Mouse (Mus musculus) CH12.LX (cell line): ENCODE results near the gene Pigk. TPM values are rescaled to one million over a fixed set of nuclear protein-coding genes. Genes with fewer than 3 reads are reported as not detected.

Experiments used
- DNase-seq: peaks from one replicate; pipeline ENCODE4 v3.0.0-alpha.2; 2013; ENCODE audit errors: extremely low read depth
- H3K27ac ChIP-seq: 2 replicates; pipeline ENCODE4 v1.5.1; 2012; ENCODE audit warnings: low read depth, mild to moderate bottlenecking, control low read depth, moderate library complexity; ENCODE audit not compliant: insufficient read depth
- H3K27me3 ChIP-seq: replicated peaks from 2 replicates; pipeline ENCODE3; 2012; ENCODE audit warnings: inconsistent platforms
- H3K36me3 ChIP-seq, 2 experiments: replicated peaks in 1 of 2; 2 replicates each; pipeline versions ENCODE3 to v1.6.1; 2012; ENCODE audit warnings: inconsistent platforms in 1 of 2, low read length in 1 of 2, mild to moderate bottlenecking in 1 of 2, mixed read lengths in 1 of 2, moderate library complexity in 1 of 2; ENCODE audit not compliant: control insufficient read depth in 1 of 2, insufficient read depth in 1 of 2
- H3K4me1 ChIP-seq, 2 experiments: 2 replicates each; pipeline ENCODE4 v1.6.1; 2012; ENCODE audit warnings: inconsistent platforms in 1 of 2, moderate library complexity in 1 of 2; ENCODE audit not compliant: insufficient read depth in 2 of 2, control insufficient read depth in 1 of 2
- H3K4me2 ChIP-seq: 2 replicates; pipeline ENCODE4 v1.6.1; 2012; ENCODE audit warnings: low read depth, mild to moderate bottlenecking, control low read depth; ENCODE audit not compliant: poor library complexity, insufficient read depth, severe bottlenecking
- H3K4me3 ChIP-seq, 3 experiments: fragments of 150-350 bp in 1 of 3; sonication (generic) in 1 of 3; replicated peaks in 1 of 3; 2 replicates each; pipeline versions ENCODE3 to v1.5.1; 2011 to 2012; ENCODE audit warnings: low read depth in 2 of 3, low read length in 2 of 3, mild to moderate bottlenecking in 2 of 3, moderate library complexity in 2 of 3, control low read depth in 1 of 3, improper control_type of control experiment in 1 of 3, inconsistent platforms in 1 of 3, mixed read lengths in 1 of 3; ENCODE audit not compliant: poor library complexity in 1 of 3
- H3K79me2 ChIP-seq: replicated peaks from 2 replicates; pipeline ENCODE4 v1.6.1; 2012; ENCODE audit warnings: mild to moderate bottlenecking, moderate library complexity; ENCODE audit not compliant: control insufficient read depth, poor library complexity, insufficient read depth, severe bottlenecking; ENCODE audit errors: extremely low read depth
- H3K9ac ChIP-seq: 2 replicates; pipeline ENCODE4 v1.6.1; 2012; ENCODE audit warnings: low read depth, mild to moderate bottlenecking, control low read depth, moderate library complexity; ENCODE audit not compliant: insufficient read depth
- H3K9me3 ChIP-seq: replicated peaks from 2 replicates; pipeline ENCODE3; 2012; ENCODE audit warnings: low read length, inconsistent platforms, mixed read lengths
- CHD1 ChIP-seq: IDR thresholded peaks from 2 replicates; pipeline ENCODE4 v1.6.1; 2012; ENCODE audit warnings: low read depth, low read length, improper control_type of control experiment, inconsistent platforms
- CHD2 ChIP-seq: IDR thresholded peaks from 2 replicates; pipeline ENCODE4 v1.6.1; 2011; ENCODE audit warnings: low read length, improper control_type of control experiment
- CTCF ChIP-seq, 2 experiments: IDR thresholded peaks in 1 of 2; conservative IDR thresholded peaks in 1 of 2; 2 replicates each; pipeline ENCODE4 v1.5.1; 2011 to 2012; ENCODE audit warnings: low read depth in 2 of 2, low read length in 2 of 2, improper control_type of control experiment in 1 of 2, inconsistent platforms in 1 of 2, mild to moderate bottlenecking in 1 of 2, moderate library complexity in 1 of 2
- EP300 ChIP-seq: IDR thresholded peaks from 2 replicates; pipeline ENCODE4 v1.6.1; 2011; ENCODE audit warnings: low read length, improper control_type of control experiment
- ETS1 ChIP-seq: conservative IDR thresholded peaks from 2 replicates; pipeline ENCODE4 v1.6.1; 2012; ENCODE audit warnings: low read depth, mild to moderate bottlenecking, inconsistent platforms, low read length, improper control_type of control experiment, moderate library complexity
- IRF4 ChIP-seq: IDR thresholded peaks from 2 replicates; pipeline ENCODE4 v1.6.1; 2014; ENCODE audit warnings: low read depth, mild to moderate bottlenecking, inconsistent platforms, low read length, improper control_type of control experiment
- JUND ChIP-seq: conservative IDR thresholded peaks from 2 replicates; pipeline ENCODE4 v1.6.1; 2011; ENCODE audit warnings: low read depth, low read length, improper control_type of control experiment
- KAT2A ChIP-seq: IDR thresholded peaks from 2 replicates; pipeline ENCODE4 v1.6.1; 2012; ENCODE audit warnings: low read length, improper control_type of control experiment, inconsistent platforms; ENCODE audit not compliant: insufficient replicate concordance
- MAFK ChIP-seq: IDR thresholded peaks from 2 replicates; pipeline ENCODE4 v1.6.1; 2011; ENCODE audit warnings: low read length, improper control_type of control experiment; ENCODE audit not compliant: insufficient replicate concordance
- MAX ChIP-seq: IDR thresholded peaks from 2 replicates; pipeline ENCODE4 v1.6.1; 2011; ENCODE audit warnings: low read length, improper control_type of control experiment
- MEF2A ChIP-seq: IDR thresholded peaks from 2 replicates; pipeline ENCODE4 v1.6.1; 2014; ENCODE audit warnings: low read depth, mild to moderate bottlenecking, inconsistent platforms, low read length, improper control_type of control experiment, borderline replicate concordance
- MXI1 ChIP-seq: IDR thresholded peaks from 2 replicates; pipeline ENCODE4 v1.6.1; 2011; ENCODE audit warnings: mild to moderate bottlenecking, low read depth, low read length, improper control_type of control experiment
- NELFE ChIP-seq: IDR thresholded peaks from 2 replicates; pipeline ENCODE4 v1.6.1; 2011; ENCODE audit warnings: low read depth, low read length, improper control_type of control experiment
- PAX5 ChIP-seq: IDR thresholded peaks from 2 replicates; pipeline ENCODE4 v1.6.1; 2012; ENCODE audit warnings: low read length, inconsistent platforms, mixed read lengths
- RAD21 ChIP-seq: IDR thresholded peaks from 2 replicates; pipeline ENCODE4 v1.6.1; 2011; ENCODE audit warnings: low read depth, mild to moderate bottlenecking, low read length, improper control_type of control experiment, moderate library complexity
- RCOR1 ChIP-seq: conservative IDR thresholded peaks from 2 replicates; pipeline ENCODE4 v1.6.1; 2012; ENCODE audit warnings: low read depth, mild to moderate bottlenecking, inconsistent platforms, low read length, improper control_type of control experiment
- SIN3A ChIP-seq: IDR thresholded peaks from 2 replicates; pipeline ENCODE4 v1.6.1; 2012; ENCODE audit warnings: low read length, improper control_type of control experiment, inconsistent platforms
- TBP ChIP-seq: conservative IDR thresholded peaks from 2 replicates; pipeline ENCODE4 v1.6.1; 2011; ENCODE audit warnings: low read depth, low read length, improper control_type of control experiment
- TCF12 ChIP-seq: IDR thresholded peaks from 2 replicates; pipeline ENCODE4 v1.6.1; 2014; ENCODE audit warnings: low read depth, mild to moderate bottlenecking, inconsistent platforms, low read length, improper control_type of control experiment
- UBTF ChIP-seq: IDR thresholded peaks from 2 replicates; pipeline ENCODE4 v1.6.1; 2012; ENCODE audit warnings: low read depth, mild to moderate bottlenecking, inconsistent platforms, low read length, improper control_type of control experiment, moderate library complexity
- USF2 ChIP-seq: conservative IDR thresholded peaks from 2 replicates; pipeline ENCODE4 v1.6.1; 2011; ENCODE audit warnings: low read depth, low read length, improper control_type of control experiment
- ZKSCAN1 ChIP-seq: IDR thresholded peaks from 2 replicates; pipeline ENCODE4 v1.6.1; 2012; ENCODE audit warnings: low read depth, inconsistent platforms, low read length, improper control_type of control experiment, borderline replicate concordance
- ZMIZ1 ChIP-seq: IDR thresholded peaks from 2 replicates; pipeline ENCODE4 v1.6.1; 2012; ENCODE audit warnings: low read depth, mild to moderate bottlenecking, inconsistent platforms, low read length, improper control_type of control experiment
- ZNF384 ChIP-seq: IDR thresholded peaks from 2 replicates; pipeline ENCODE4 v1.6.1; 2012; ENCODE audit warnings: low read depth, low read length, improper control_type of control experiment, inconsistent platforms
- dilution Hi-C: fragments of 300-500 bp; cut with MboI; formaldehyde crosslinking; loops from 2 replicates; pipeline ENCODE4 v1.14.3; 2020; ENCODE audit warnings: low sequenced_read_pairs; ENCODE audit not compliant: extremely low pct_unique_long_range_greater_than_20kb, extremely low pct_ligation_motif_present
- in situ Hi-C: fragments of 300-500 bp; cut with MboI; formaldehyde crosslinking; loops from 3 replicates; pipeline ENCODE4 v1.14.3; 2019; ENCODE audit warnings: low sequenced_read_pairs, low pct_ligation_motif_present, low pct_unique_long_range_greater_than_20kb, mixed read lengths
- polyA plus RNA-seq: library from polyadenylated mRNA; unstranded; fragments of >175 nt; gene quantifications from 2 replicates; pipeline ENCODE4 v1.2.1, GENCODE M21; 2012; ENCODE audit warnings: low read depth; ENCODE audit not compliant: insufficient read length
- total RNA-seq, 2 experiments: library from RNA; depleted of rRNA; stranded (reverse); fragments of 300-350 nt in 1 of 2; fragments of >200 nt in 1 of 2; gene quantifications; 2 replicates each; pipeline ENCODE4 v1.2.3; 2012 to 2014

The Pigk gene
- total and polyA plus RNA-seq, 3 experiments: 56.4 to 79.3 (median 67.5) TPM

GRCm38 (mm10) chr3:152932096-152932495 is 218.2 kb downstream of the Pigk start:
- Histone ChIP-seq H3K9ac (no peak overlapping the region), H3K79me2 (no peaks in the 10 kb centered on the region), H3K4me3 (no peak overlapping the region), H3K36me3 (peaks cover 0 to 3% of the 10 kb centered on the region in 2 experiments), H3K27ac (no peak overlapping the region), H3K9me3 (no peaks in the 10 kb centered on the region), H3K27me3 (no peaks in the 10 kb centered on the region), H3K4me1 (peaks cover 18 to 52% of the 10 kb centered on the region in 2 experiments)
- DNase-seq: peak; percentile 81
- in situ Hi-C loops (no loop called here), dilution Hi-C loops (no loop called here)
- TF ChIP-seq CTCF (conservative IDR thresholded peaks at IDR 0.05 in 1 of 2, IDR thresholded peaks at IDR 0.05 in 1 of 2; ENCODE audit: low read depth in 2 of 2, low read length in 2 of 2): no peak
- TF ChIP-seq USF2: no peak
- TF ChIP-seq MEF2A: peak; percentile 57; the same call in 1 of the 2 replicates
- TF ChIP-seq CHD1: no peak
- TF ChIP-seq UBTF: no peak
- TF ChIP-seq RCOR1: 0 out of 2 replicates have a peak, but pooled peaks have one; percentile 67
- peak; percentile 92 for TF ChIP-seq MAFK
- TF ChIP-seq PAX5: no peak
- TF ChIP-seq IRF4: peak; percentile 79
- TF ChIP-seq ZMIZ1: no peak
- peak; percentile 73 for TF ChIP-seq EP300
- 0 out of 2 replicates have a peak, but pooled peaks have one; percentile 13 for TF ChIP-seq KAT2A
- 0 out of 2 replicates have a peak, but pooled peaks have one; percentile 16 for TF ChIP-seq JUND
- 0 out of 2 replicates have a peak, but pooled peaks have one; percentile 12 for TF ChIP-seq MXI1
- no peak for TF ChIP-seq ZNF384
- 0 out of 2 replicates have a peak, but pooled peaks have one; percentile 20 for TF ChIP-seq NELFE
- peak; percentile 39; the same call in 1 of the 2 replicates for TF ChIP-seq TCF12
- no peak; the same call in 1 of the 2 replicates for TF ChIP-seq RAD21
- TF ChIP-seq MAX: no peak
- 0 out of 2 replicates have a peak, but pooled peaks have one; percentile 46 for TF ChIP-seq SIN3A
- peak; percentile 90 for TF ChIP-seq CHD2
- TF ChIP-seq ETS1: peak; percentile 54
- TF ChIP-seq ZKSCAN1: no peak
- 0 out of 2 replicates have a peak, but pooled peaks have one; percentile 16 for TF ChIP-seq TBP
- TF ChIP-seq, all 38 proteins: peak for 14
- H3K4me2 ChIP-seq: no peak overlapping the region
